Mouse (Mus musculus): ENCODE measurements around the gene Smarca2. TPM values are rescaled to one million over a fixed set of nuclear protein-coding genes. Genes with fewer than 3 reads are reported as not detected.
A peak's percentile ranks its signal among the peaks of the same experiment; 100 is the strongest.

Smarca2 gene
- total RNA-seq, 2 experiments from 2014 or later: 204 to 221 TPM

- no peak overlapping the region for H3K27ac ChIP-seq
- no peak for TF ChIP-seq CTCF (conservative IDR thresholded peaks at IDR 0.05)
- DNase-seq (ENCODE audit: low spot score in 2 of 2): no peak
These were observed 154.4 kb downstream of the Smarca2 start for GRCm38 (mm10) chr19:26759295-26759694.

GRCm38 (mm10) chr19:26761257-26761656 lies 156.4 kb downstream of the Smarca2 start:
- no peak for DNase-seq (ENCODE audit: low spot score in 2 of 2)
- H3K27ac ChIP-seq: no peak overlapping the region
- H3K4me3 ChIP-seq: no peak overlapping the region
- TF ChIP-seq CTCF (conservative IDR thresholded peaks at IDR 0.05): no peak

More at GRCm38 (mm10) chr19:26759295-26759694, 154.4 kb downstream of the Smarca2 start:
- H3K4me3 ChIP-seq: no peak overlapping the region

- DNase-seq (ENCODE audit: low spot score in 2 of 2): no peak
- no peak for TF ChIP-seq CTCF (conservative IDR thresholded peaks at IDR 0.05)
- no peak overlapping the region for H3K27ac ChIP-seq
- no peak overlapping the region for H3K4me3 ChIP-seq
These were observed 160.6 kb downstream of the Smarca2 start for GRCm38 (mm10) chr19:26765483-26765882.

GRCm38 (mm10) chr19:26767454-26767853 lies 162.6 kb downstream of the Smarca2 start:
- Histone ChIP-seq H3K27ac (0 out of 2 replicates have a peak overlapping the region, but pooled peaks have one; percentile 32), H3K4me3 (no peak overlapping the region)
- DNase-seq (ENCODE audit: low spot score in 2 of 2): no peak
- TF ChIP-seq CTCF (conservative IDR thresholded peaks at IDR 0.05): no peak

GRCm38 (mm10) chr19:26767941-26768340 lies 163.1 kb downstream of the Smarca2 start:
- no peak for DNase-seq (ENCODE audit: low spot score in 2 of 2)
- TF ChIP-seq CTCF (conservative IDR thresholded peaks at IDR 0.05): no peak
- Histone ChIP-seq H3K4me3 (no peak overlapping the region), H3K27ac (peak overlapping the region; percentile 32; the same call in 1 of the 2 replicates)

GRCm38 (mm10) chr19:26768846-26769245 lies 164.0 kb downstream of the Smarca2 start:
- no peak for TF ChIP-seq CTCF (conservative IDR thresholded peaks at IDR 0.05)
- Histone ChIP-seq H3K27ac (peak overlapping the region; percentile 96), H3K4me3 (no peak overlapping the region)
- DNase-seq (ENCODE audit: low spot score in 2 of 2): no peak

- peak; percentile 53 to 72 for DNase-seq (ENCODE audit: low spot score in 2 of 2)
- peak overlapping the region; percentile 96 for H3K27ac ChIP-seq
- peak overlapping the region; percentile 15; the same call in 1 of the 2 replicates for H3K4me3 ChIP-seq
- no peak for TF ChIP-seq CTCF (conservative IDR thresholded peaks at IDR 0.05)
These were observed 165.0 kb downstream of the Smarca2 start for GRCm38 (mm10) chr19:26769609-26770500.

GRCm38 (mm10) chr19:26770592-26770991 lies 165.7 kb downstream of the Smarca2 start:
- peak overlapping the region; percentile 96 for H3K27ac ChIP-seq
- DNase-seq (ENCODE audit: low spot score in 2 of 2): no peak
- H3K4me3 ChIP-seq: peak overlapping the region; percentile 15; the same call in 1 of the 2 replicates
- TF ChIP-seq CTCF (conservative IDR thresholded peaks at IDR 0.05): no peak

GRCm38 (mm10) chr19:26772051-26772583 lies 167.3 kb downstream of the Smarca2 start:
- no peak overlapping the region for H3K27ac ChIP-seq
- TF ChIP-seq CTCF (conservative IDR thresholded peaks at IDR 0.05): no peak
- no peak overlapping the region for H3K4me3 ChIP-seq
- DNase-seq (ENCODE audit: low spot score in 2 of 2): no peak

- no peak for DNase-seq (ENCODE audit: low spot score in 2 of 2)
- no peak for TF ChIP-seq CTCF (conservative IDR thresholded peaks at IDR 0.05)
- H3K27ac ChIP-seq: no peak overlapping the region
- H3K4me3 ChIP-seq: no peak overlapping the region
These were observed 171.5 kb downstream of the Smarca2 start for GRCm38 (mm10) chr19:26776066-26777025.

GRCm38 (mm10) chr19:26778199-26778598 lies 173.3 kb downstream of the Smarca2 start:
- TF ChIP-seq CTCF (conservative IDR thresholded peaks at IDR 0.05): no peak
- Histone ChIP-seq H3K27ac (no peak overlapping the region), H3K4me3 (no peak overlapping the region)
- no peak for DNase-seq (ENCODE audit: low spot score in 2 of 2)

GRCm38 (mm10) chr19:26781209-26781608 lies 176.4 kb downstream of the Smarca2 start:
- H3K27ac ChIP-seq: no peak overlapping the region
- DNase-seq (ENCODE audit: low spot score in 2 of 2): no peak
- TF ChIP-seq CTCF (conservative IDR thresholded peaks at IDR 0.05): no peak
- no peak overlapping the region for H3K4me3 ChIP-seq
